Mouse (Mus musculus): ENCODE results near the gene Zfp985. TPM values are rescaled to one million over a fixed set of nuclear protein-coding genes. Genes with fewer than 3 reads are reported as not detected.
"Not testable (repeated sequence)": the region's sequence is repeated elsewhere in the genome, so short reads cannot be mapped to it uniquely, and the experiment has no call there.

Zfp985 gene
- polyA plus RNA-seq, 1 experiment from 2014 or later = 0.47 TPM

- DNase-seq (ENCODE audit: low spot score) (no peak), ATAC-seq (replicated peaks; ENCODE audit: low FRiP score) (no peak)
- peaks cover 24% of the 10 kb centered on the region for H3K9me3 ChIP-seq (ENCODE audit: control insufficient read depth, low read length)
- H3K27ac ChIP-seq (ENCODE audit: low read depth, low read length) = no peak overlapping the region
- no peaks in the 10 kb centered on the region for H3K4me1 ChIP-seq (replicated peaks; ENCODE audit: control insufficient read depth, insufficient read depth, low read length)
- H3K4me2 ChIP-seq = no peak overlapping the region
- H3K4me3 ChIP-seq (ENCODE audit: low read depth, low read length) = no peak overlapping the region
- H3K27me3 ChIP-seq (replicated peaks; ENCODE audit: control insufficient read depth, insufficient read depth, low read length) = no peaks in the 10 kb centered on the region
- no peak overlapping the region for H3K9ac ChIP-seq (ENCODE audit: low read depth, low read length)
- no peaks in the 10 kb centered on the region for H3K36me3 ChIP-seq (ENCODE audit: control insufficient read depth, insufficient read depth, low read length)
These were observed 12.0 kb upstream of the Zfp985 start for GRCm38 (mm10) chr4:147541105-147541504.

- H3K9ac ChIP-seq (ENCODE audit: low read depth, low read length); H3K4me3 ChIP-seq (ENCODE audit: low read depth, low read length); ATAC-seq (replicated peaks; ENCODE audit: low FRiP score); H3K36me3 ChIP-seq (ENCODE audit: control insufficient read depth, insufficient read depth, low read length); H3K4me1 ChIP-seq (replicated peaks; ENCODE audit: control insufficient read depth, insufficient read depth, low read length); H3K27me3 ChIP-seq (replicated peaks; ENCODE audit: control insufficient read depth, insufficient read depth, low read length); H3K27ac ChIP-seq (ENCODE audit: low read depth, low read length); H3K4me2 ChIP-seq; DNase-seq (ENCODE audit: low spot score); H3K9me3 ChIP-seq (ENCODE audit: control insufficient read depth, low read length): not testable (repeated sequence)
- 62% methylated on average over 2 of the region's 2 CpGs for WGBS
These were observed 1.3 kb downstream of the Zfp985 start for GRCm38 (mm10) chr4:147554361-147554760.

GRCm38 (mm10) chr4:147556921-147557320 is 3.8 kb downstream of the Zfp985 start:
- H3K9ac ChIP-seq (ENCODE audit: low read depth, low read length); H3K9me3 ChIP-seq (ENCODE audit: control insufficient read depth, low read length); H3K4me1 ChIP-seq (replicated peaks; ENCODE audit: control insufficient read depth, insufficient read depth, low read length); H3K4me2 ChIP-seq; H3K27ac ChIP-seq (ENCODE audit: low read depth, low read length); ATAC-seq (replicated peaks; ENCODE audit: low FRiP score); H3K27me3 ChIP-seq (replicated peaks; ENCODE audit: control insufficient read depth, insufficient read depth, low read length); DNase-seq (ENCODE audit: low spot score); H3K4me3 ChIP-seq (ENCODE audit: low read depth, low read length); H3K36me3 ChIP-seq (ENCODE audit: control insufficient read depth, insufficient read depth, low read length): not testable (repeated sequence)
- 35% methylated on average over 1 of the region's 1 CpGs for WGBS

- not testable (repeated sequence) for H3K4me3 ChIP-seq (ENCODE audit: low read depth, low read length); H3K36me3 ChIP-seq (ENCODE audit: control insufficient read depth, insufficient read depth, low read length); ATAC-seq (replicated peaks; ENCODE audit: low FRiP score); H3K9ac ChIP-seq (ENCODE audit: low read depth, low read length); H3K4me1 ChIP-seq (replicated peaks; ENCODE audit: control insufficient read depth, insufficient read depth, low read length); H3K9me3 ChIP-seq (ENCODE audit: control insufficient read depth, low read length); H3K27me3 ChIP-seq (replicated peaks; ENCODE audit: control insufficient read depth, insufficient read depth, low read length); DNase-seq (ENCODE audit: low spot score); H3K4me2 ChIP-seq; H3K27ac ChIP-seq (ENCODE audit: low read depth, low read length)
These were observed 4.9 kb downstream of the Zfp985 start for GRCm38 (mm10) chr4:147558011-147558410.

- not testable (repeated sequence) for H3K9me3 ChIP-seq (ENCODE audit: control insufficient read depth, low read length); H3K4me2 ChIP-seq; H3K9ac ChIP-seq (ENCODE audit: low read depth, low read length); H3K4me1 ChIP-seq (replicated peaks; ENCODE audit: control insufficient read depth, insufficient read depth, low read length); H3K27ac ChIP-seq (ENCODE audit: low read depth, low read length); H3K36me3 ChIP-seq (ENCODE audit: control insufficient read depth, insufficient read depth, low read length); H3K4me3 ChIP-seq (ENCODE audit: low read depth, low read length); DNase-seq (ENCODE audit: low spot score); H3K27me3 ChIP-seq (replicated peaks; ENCODE audit: control insufficient read depth, insufficient read depth, low read length); ATAC-seq (replicated peaks; ENCODE audit: low FRiP score)
- WGBS = 50% methylated on average over 1 of the region's 1 CpGs
These were observed 6.0 kb downstream of the Zfp985 start for GRCm38 (mm10) chr4:147559096-147559495.

GRCm38 (mm10) chr4:147565426-147566220 is 12.5 kb downstream of the Zfp985 start:
- WGBS = 69% methylated on average over 6 of the region's 6 CpGs
- no peak overlapping the region for H3K9ac ChIP-seq (ENCODE audit: low read depth, low read length)

GRCm38 (mm10) chr4:147571156-147571555 is 18.1 kb downstream of the Zfp985 start:
- WGBS = 73% methylated on average over 8 of the region's 8 CpGs
- H3K27ac ChIP-seq (ENCODE audit: low read depth, low read length); H3K4me2 ChIP-seq; H3K9me3 ChIP-seq (ENCODE audit: control insufficient read depth, low read length); H3K4me1 ChIP-seq (replicated peaks; ENCODE audit: control insufficient read depth, insufficient read depth, low read length); H3K36me3 ChIP-seq (ENCODE audit: control insufficient read depth, insufficient read depth, low read length); H3K4me3 ChIP-seq (ENCODE audit: low read depth, low read length); H3K9ac ChIP-seq (ENCODE audit: low read depth, low read length); H3K27me3 ChIP-seq (replicated peaks; ENCODE audit: control insufficient read depth, insufficient read depth, low read length); DNase-seq (ENCODE audit: low spot score); ATAC-seq (replicated peaks; ENCODE audit: low FRiP score): not testable (repeated sequence)

More at GRCm38 (mm10) chr4:147565426-147566220, 12.5 kb downstream of the Zfp985 start:
- Histone ChIP-seq H3K9me3 (ENCODE audit: control insufficient read depth, low read length) (no peaks in the 10 kb centered on the region; the same call in 1 of the 2 replicates), H3K36me3 (ENCODE audit: control insufficient read depth, insufficient read depth, low read length) (no peaks in the 10 kb centered on the region), H3K4me2 (no peak overlapping the region), H3K27me3 (replicated peaks; ENCODE audit: control insufficient read depth, insufficient read depth, low read length) (no peaks in the 10 kb centered on the region), H3K27ac (ENCODE audit: low read depth, low read length) (no peak overlapping the region), H3K4me3 (ENCODE audit: low read depth, low read length) (no peak overlapping the region), H3K4me1 (replicated peaks; ENCODE audit: control insufficient read depth, insufficient read depth, low read length) (no peaks in the 10 kb centered on the region)
- DNase-seq (ENCODE audit: low spot score) = no peak
- ATAC-seq (replicated peaks; ENCODE audit: low FRiP score) = peak; percentile 29; the same call in 1 of the 2 replicates

GRCm38 (mm10) chr4:147579371-147579770 is 26.3 kb downstream of the Zfp985 start:
- not testable (repeated sequence) for H3K27ac ChIP-seq (ENCODE audit: low read depth, low read length); H3K9me3 ChIP-seq (ENCODE audit: control insufficient read depth, low read length); H3K4me3 ChIP-seq (ENCODE audit: low read depth, low read length); H3K4me1 ChIP-seq (replicated peaks; ENCODE audit: control insufficient read depth, insufficient read depth, low read length); ATAC-seq (replicated peaks; ENCODE audit: low FRiP score); H3K4me2 ChIP-seq; DNase-seq (ENCODE audit: low spot score); H3K27me3 ChIP-seq (replicated peaks; ENCODE audit: control insufficient read depth, insufficient read depth, low read length); H3K9ac ChIP-seq (ENCODE audit: low read depth, low read length); H3K36me3 ChIP-seq (ENCODE audit: control insufficient read depth, insufficient read depth, low read length)
- WGBS = 72% methylated on average over 4 of the region's 4 CpGs

All from liver, embryonic 11.5 days (tissue).